Mouse (Mus musculus) embryo, embryonic 9.5 days (tissue): ENCODE data around the gene Rab9.

Source experiments
- DNase-seq: peaks from one replicate; pipeline ENCODE4 v3.0.0-alpha.2; 2017; ENCODE audit errors: extremely low spot score

Gene Rab9

DNA sequence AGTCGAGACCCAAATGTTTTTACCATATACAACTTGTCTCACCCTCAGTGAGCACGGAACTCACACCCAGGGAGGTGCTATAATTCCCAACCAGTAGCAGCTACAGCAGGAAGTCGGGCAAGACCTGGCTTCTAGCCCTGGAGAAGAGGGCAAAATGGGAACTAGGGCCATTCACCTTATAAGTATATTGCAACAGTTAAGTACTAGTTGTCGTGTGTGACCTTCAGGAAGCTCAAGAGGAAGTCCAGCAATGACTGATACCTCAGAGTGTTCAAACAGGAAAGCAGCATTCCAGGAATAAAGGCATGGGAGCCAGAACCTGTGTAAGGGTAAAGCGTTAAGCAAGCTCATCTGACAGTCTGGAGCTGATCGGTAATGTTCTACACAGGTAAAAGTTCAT, 26.1 kb downstream of the Rab9 start:
- no peak for DNase-seq

DNA sequence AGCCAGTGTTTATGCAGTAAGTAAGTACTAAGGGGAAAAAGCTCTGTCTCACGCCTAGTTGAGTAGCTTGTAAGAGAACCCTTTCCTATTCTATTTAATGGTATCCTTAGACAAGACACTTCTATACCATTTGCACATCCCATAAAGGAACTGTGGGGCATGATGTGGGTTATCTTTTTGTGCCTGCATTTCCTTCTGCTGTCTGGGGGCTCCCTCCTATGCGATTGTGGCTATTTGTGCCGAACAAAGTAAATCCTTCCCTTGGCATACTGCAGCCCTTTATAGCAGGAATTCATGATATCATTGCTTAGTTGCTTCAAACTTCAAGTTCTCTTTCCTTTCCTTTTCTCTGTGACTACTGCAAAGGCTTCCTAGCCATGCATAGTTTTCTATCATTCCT, 35.1 kb downstream of the Rab9 start:
- no peak for DNase-seq

DNA sequence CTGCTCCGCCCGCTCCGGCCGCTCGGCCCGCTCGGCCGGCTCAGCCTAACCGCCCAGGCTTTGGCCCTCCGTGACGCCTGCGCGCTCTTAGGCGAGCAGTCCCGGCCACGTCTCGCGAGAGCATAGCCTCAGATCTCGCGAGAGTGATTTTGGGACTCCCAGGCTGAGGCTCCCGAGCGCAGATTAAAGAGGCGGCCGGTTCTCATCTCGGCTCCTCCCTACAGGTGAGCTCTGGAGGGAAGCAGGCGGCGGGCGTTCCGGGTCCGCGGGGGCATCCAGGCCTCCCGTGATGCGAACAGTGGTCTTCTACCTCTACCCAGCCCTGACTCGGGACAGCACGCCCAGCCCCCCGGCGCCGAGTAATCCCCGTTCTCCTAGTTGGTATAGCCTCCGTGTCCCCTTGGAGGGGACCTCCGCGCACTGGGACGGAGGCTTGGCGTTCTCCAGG, 39.0 kb downstream of the Rab9 start, which contains the start of gene Ofd1:
Ofd1 (minus strand) TSS at position 89 of the 448 bp plus-strand sequence.
- DNase-seq: peak; percentile 78

DNA sequence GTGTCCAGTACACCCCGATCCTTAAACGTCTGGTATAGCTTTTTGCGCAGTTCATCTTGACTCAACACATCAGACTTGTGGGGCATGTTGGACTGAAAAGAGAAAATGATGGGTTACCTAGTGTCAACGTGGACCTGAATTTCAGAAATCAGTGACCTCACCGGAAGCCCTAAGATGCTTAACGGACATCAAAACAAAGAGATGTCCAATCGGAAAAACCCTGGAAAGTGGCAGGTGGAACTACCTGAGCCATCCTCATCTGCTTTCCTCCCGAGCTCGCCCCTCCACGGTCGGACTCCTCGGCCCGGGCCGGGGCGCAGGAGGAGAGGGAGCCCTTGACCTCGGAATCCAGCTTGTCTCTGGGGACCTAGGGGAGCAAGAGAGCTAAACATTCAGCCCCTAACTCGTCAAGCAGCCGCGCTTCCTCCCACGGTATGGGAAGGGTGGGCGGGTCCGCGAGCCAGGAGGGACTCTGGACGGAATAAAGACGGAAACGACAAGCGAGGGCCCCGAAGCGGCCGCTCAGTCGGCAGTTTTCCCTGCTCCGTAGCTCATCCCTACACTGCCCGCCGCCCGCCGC, 39.5 kb downstream of the Rab9 start, which contains the start of gene Trappc2:
Trappc2 (plus strand) TSS at position 539 of the 580 bp plus-strand sequence.
- peak; percentile 52 for DNase-seq

DNA sequence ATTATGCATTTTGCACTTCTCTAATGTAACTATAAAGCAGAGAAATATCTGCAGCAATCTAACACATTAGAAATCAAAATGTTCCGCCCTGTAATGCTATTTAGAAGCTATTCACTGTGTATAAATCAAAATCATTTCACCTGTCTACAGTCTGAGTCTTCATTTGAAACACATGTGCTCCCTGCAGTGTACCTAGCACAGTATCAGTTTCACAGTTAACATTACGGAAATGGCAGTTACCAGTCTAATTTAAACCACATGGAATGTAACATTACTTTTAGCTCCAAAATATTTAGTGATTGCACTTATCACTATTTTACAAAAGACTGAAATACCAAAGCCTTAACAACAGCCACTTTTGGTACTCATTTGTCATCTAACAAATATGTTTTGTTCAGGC, 44.9 kb downstream of the Rab9 start:
- no peak for DNase-seq

DNA sequence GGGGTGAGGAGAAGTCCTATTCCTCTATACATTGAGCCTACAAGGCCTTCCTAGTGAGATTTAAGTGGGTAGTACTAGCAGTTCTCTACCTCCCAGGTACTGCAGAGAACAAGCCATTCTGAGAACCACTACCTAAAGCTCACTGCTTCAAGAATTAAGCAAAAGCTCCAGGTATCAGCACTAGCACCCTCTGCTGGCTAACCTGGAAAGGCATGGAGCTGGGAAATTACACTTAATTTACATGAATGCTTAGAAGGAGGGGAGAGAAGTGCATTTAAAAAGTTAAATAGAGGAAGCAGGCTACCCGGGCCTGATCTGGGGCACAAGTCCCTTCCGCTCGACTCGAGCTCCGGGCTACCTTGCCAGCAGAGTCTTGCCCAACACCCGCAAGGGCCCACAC, 63.5 kb downstream of the Rab9 start:
- no peak for DNase-seq

DNA sequence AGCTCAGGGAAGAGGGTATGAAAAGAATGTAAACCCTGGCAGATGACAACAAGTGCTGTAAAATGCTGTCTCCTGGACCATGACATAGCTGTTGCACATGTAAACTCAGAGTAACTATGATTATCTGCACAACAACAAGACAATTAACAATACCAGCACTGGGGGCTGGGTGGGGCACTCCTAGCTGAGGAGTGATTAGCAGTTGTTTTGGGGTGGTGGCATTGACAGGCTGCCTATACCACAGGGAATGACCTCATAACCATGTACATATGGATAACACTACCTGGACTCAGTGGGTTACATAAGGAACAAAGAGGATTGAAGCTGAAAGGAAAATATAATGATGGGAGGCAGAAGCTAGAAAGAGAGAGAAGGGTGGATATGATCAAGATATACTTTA, 71.8 kb downstream of the Rab9 start:
- no peak for DNase-seq
